Mouse (Mus musculus) G1E (cell line): ENCODE measurements around the gene Rab11a. TPM values are rescaled to one million over a fixed set of nuclear protein-coding genes. Genes with fewer than 3 reads are reported as not detected.

ENCODE experiments used
- ATAC-seq: 2 replicates; pipeline ENCODE4 v1.8.0; 2016; ENCODE audit warnings: mild to moderate bottlenecking; ENCODE audit not compliant: insufficient number of reproducible peaks, poor library complexity, low FRiP score, severe bottlenecking; ENCODE audit errors: extremely low read depth
- DNase-seq: peaks from one replicate; pipeline ENCODE4 v3.0.0; 2012; ENCODE audit warnings: low spot score
- H3K27me3 ChIP-seq: 2 replicates; pipeline ENCODE4 v1.6.1; 2012; ENCODE audit warnings: mild to moderate bottlenecking, low read length, inconsistent platforms; ENCODE audit not compliant: insufficient read depth
- H3K36me3 ChIP-seq: replicated peaks from 2 replicates; pipeline ENCODE3; 2012; ENCODE audit warnings: mild to moderate bottlenecking, inconsistent platforms
- H3K4me1 ChIP-seq: 2 replicates; pipeline ENCODE4 v1.6.1; 2012; ENCODE audit warnings: low read depth, low read length, inconsistent platforms, mixed read lengths; ENCODE audit not compliant: insufficient read depth
- H3K4me3 ChIP-seq: 2 replicates; pipeline ENCODE4 v1.5.1; 2012; ENCODE audit warnings: low read depth, mild to moderate bottlenecking, inconsistent platforms, low read length, moderate library complexity, mixed read lengths
- H3K9me3 ChIP-seq: replicated peaks from 2 replicates; pipeline ENCODE4 v1.6.1; 2012; ENCODE audit warnings: inconsistent platforms
- CTCF ChIP-seq: IDR thresholded peaks from 2 replicates; pipeline ENCODE4 v1.5.1; 2012; ENCODE audit warnings: low read depth, low read length, inconsistent platforms, mixed read lengths
- GATA1 ChIP-seq: IDR thresholded peaks from 2 replicates; pipeline ENCODE4 v1.6.1; 2012; ENCODE audit warnings: borderline replicate concordance, low read length, inconsistent platforms, mixed read lengths
- GATA2 ChIP-seq: IDR thresholded peaks from 2 replicates; pipeline ENCODE4 v1.6.1; 2012; ENCODE audit warnings: low read depth, low read length, inconsistent platforms, borderline replicate concordance
- POLR2AphosphoS5 ChIP-seq: IDR thresholded peaks from 2 replicates; pipeline ENCODE4 v1.6.1; 2012; ENCODE audit warnings: low read depth, low read length, inconsistent platforms; ENCODE audit not compliant: insufficient replicate concordance
- TAL1 ChIP-seq: conservative IDR thresholded peaks from 2 replicates; pipeline ENCODE4 v1.6.1; 2012; ENCODE audit warnings: low read depth, low read length, inconsistent platforms, mixed read lengths
- polyA plus RNA-seq: library from polyadenylated mRNA; stranded (reverse); fragments of >175 nt; gene quantifications from 2 replicates; pipeline ENCODE4 v1.2.3, GENCODE M21; 2012
- total RNA-seq, 2 experiments: library from RNA; stranded (forward) in 1 of 2; stranded (reverse) in 1 of 2; fragments of 200-1000 nt in 1 of 2; fragments of >200 nt in 1 of 2; fragmentation: Nextera tagmentation in 1 of 2; gene quantifications; 2 replicates each; pipeline ENCODE4 v1.2.3; 2014 to 2017

Rab11a gene
- total and polyA plus RNA-seq, 3 experiments: 92.2 to 142 (median 139) TPM

DNA sequence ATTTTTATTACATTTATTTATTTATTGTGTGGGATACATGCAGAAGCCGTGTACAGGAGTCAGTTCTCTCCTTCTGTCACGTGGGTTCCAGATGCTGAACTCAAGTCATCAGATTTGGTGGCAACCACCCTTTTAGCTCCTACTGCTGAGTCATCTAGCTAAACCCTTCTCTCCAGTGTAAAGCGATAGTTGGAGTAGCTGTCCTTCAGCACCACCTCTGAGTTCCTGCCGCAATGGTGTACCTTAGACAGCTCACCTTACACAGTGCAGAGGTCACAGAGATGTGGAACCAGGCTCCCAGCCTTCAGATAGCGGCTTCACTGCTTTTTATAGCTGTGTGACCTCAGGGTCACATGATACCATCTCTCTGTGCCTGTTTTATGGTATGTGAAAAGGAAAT is 70.0 kb downstream of the Rab11a start:
- H3K4me1 ChIP-seq: peaks cover 17% of the 10 kb centered on the region
- H3K27me3 ChIP-seq: peaks cover 27% of the 10 kb centered on the region
- DNase-seq: peak; percentile 27
- TF ChIP-seq CTCF (no peak), GATA1 (no peak), GATA2 (no peak), TAL1 (no peak), POLR2AphosphoS5 (no peak)
- H3K36me3 ChIP-seq: no peaks in the 10 kb centered on the region
- no peaks in the 10 kb centered on the region for H3K9me3 ChIP-seq
- no peak overlapping the region for H3K4me3 ChIP-seq
- ATAC-seq: no peak

DNA sequence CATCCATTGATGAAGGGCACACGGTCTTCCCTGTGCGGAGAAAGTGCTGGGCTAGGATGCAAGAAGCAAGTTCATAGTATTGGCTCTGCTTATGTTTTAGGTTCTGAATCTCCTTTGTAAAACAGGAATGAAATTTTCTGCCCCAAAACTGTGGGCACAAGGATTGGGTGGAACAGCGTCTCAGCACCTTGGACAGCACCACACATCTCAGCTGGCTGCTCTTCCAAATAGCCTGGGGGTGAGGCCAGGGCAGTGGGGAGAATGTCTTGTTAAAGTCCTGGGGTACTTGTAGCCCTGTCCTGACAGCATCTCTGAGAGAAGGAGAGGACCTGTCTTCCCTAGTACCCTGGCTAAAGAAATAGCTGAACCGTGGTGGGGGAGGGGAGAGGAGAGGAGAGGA is 71.0 kb downstream of the Rab11a start:
- no peaks in the 10 kb centered on the region for H3K9me3 ChIP-seq
- ATAC-seq (no peak), DNase-seq (peak; percentile 55)
- TF ChIP-seq GATA2 (no peak), GATA1 (no peak), TAL1 (no peak), CTCF (no peak)
- H3K36me3 ChIP-seq: no peaks in the 10 kb centered on the region
- H3K4me1 ChIP-seq: peaks cover 10% of the 10 kb centered on the region
- H3K27me3 ChIP-seq: peaks cover 30% of the 10 kb centered on the region
- no peak overlapping the region for H3K4me3 ChIP-seq

Other genes with a start within 250 kb of the Rab11a start
- 337 and 417 TPM in 2 replicates for gene Dennd4a, start 73.6 kb upstream of the Rab11a start, total RNA-seq (2014; fragmentation: Nextera tagmentation)
- 71.7 and 81.3 TPM in 2 replicates for gene Dennd4a, start 73.6 kb upstream of the Rab11a start, total RNA-seq (2017)
- 17.6 and 29.0 TPM in 2 replicates for gene Dennd4a, start 73.6 kb upstream of the Rab11a start, polyA plus RNA-seq
- gene Slc24a1, start 213.8 kb upstream of the Rab11a start, total RNA-seq (2014; fragmentation: Nextera tagmentation): not detected in 2 replicates
- 0.05 and 0.06 TPM in 2 replicates for gene Slc24a1, start 213.8 kb upstream of the Rab11a start, total RNA-seq (2017)
- not detected in 2 replicates for gene Slc24a1, start 213.8 kb upstream of the Rab11a start, polyA plus RNA-seq
- gene Ints14, start 223.1 kb upstream of the Rab11a start, total RNA-seq (2014; fragmentation: Nextera tagmentation): 46.3 and 50.1 TPM in 2 replicates
- 42.0 and 43.2 TPM in 2 replicates for gene Ints14, start 223.1 kb upstream of the Rab11a start, total RNA-seq (2017)
- gene Ints14, start 223.1 kb upstream of the Rab11a start, polyA plus RNA-seq: 36.4 and 42.7 TPM in 2 replicates